Mouse (Mus musculus) heart, postnatal 4 days (tissue): Measurements from ENCODE around the gene Pmvk. TPM values are rescaled to one million over a fixed set of nuclear protein-coding genes. Genes with fewer than 3 reads are reported as not detected.
"Not testable (repeated sequence)": the region's sequence is repeated elsewhere in the genome, so short reads cannot be mapped to it uniquely, and the experiment has no call there.

ENCODE experiments used
- DNase-seq: peaks from one replicate; pipeline ENCODE4 v3.0.0; 2021
- total RNA-seq, 2 experiments: library from RNA; stranded (reverse); gene quantifications; 2 replicates each; pipeline ENCODE4 v1.2.3; 2021

Pmvk gene
- total RNA-seq, 2 experiments from 2014 or later: 11.3 to 13.3 TPM

- not testable (repeated sequence) for DNase-seq
These were observed 25.3 kb upstream of the Pmvk start for GRCm38 (mm10) chr3:89429021-89429420.

DNA sequence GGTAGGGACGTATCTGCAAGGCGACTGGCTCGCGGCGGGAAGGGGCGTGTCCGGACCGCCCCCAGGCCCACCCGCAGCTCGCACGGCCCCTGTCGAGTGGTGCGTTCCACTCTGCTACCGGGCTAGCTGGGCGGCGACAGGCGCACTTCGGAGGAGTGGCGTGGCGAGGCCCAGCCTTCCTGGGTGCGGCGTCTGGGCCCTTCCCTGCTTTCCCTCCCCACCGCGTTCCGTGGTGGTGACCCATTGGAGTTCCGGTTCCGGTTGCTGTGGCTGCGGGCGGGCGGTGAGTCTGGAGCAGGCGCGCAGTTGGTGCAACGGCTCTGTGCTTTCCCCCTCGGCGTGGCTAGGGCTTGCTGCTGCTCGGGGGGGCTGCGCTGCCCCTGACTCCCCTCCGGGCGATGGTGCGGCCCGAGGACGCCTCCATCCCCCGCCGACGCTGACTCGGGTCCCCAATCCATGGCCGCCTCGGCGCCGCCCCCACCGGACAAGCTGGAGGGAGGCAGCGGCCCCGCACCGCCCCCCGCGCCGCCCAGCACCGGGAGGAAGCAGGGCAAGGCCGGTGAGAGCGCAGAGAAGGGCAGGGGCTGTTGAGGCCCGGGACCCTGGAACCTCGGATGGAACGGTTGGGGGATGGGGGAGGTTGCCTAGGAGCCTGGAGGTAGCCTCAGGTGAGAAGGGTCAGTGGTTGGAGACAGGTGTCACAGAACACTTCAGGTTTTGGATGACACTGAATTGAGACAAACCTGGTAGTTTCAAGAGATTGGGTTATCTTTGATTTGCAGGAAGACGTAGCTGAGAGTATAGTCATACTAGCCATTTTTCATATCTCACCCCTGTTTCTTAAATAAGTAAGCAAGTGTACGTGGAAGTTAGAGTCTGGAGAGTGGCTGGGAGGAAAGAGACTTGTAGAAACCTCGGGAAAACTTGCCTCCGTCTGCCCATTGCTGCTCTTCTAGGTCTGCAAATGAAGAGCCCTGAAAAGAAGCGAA is 23.9 kb upstream of the Pmvk start, which contains the start of gene Pygo2:
TSS of gene Pygo2 (plus strand) at position 44 of the 989 bp plus-strand sequence.
- peak; percentile 95 for DNase-seq

DNA sequence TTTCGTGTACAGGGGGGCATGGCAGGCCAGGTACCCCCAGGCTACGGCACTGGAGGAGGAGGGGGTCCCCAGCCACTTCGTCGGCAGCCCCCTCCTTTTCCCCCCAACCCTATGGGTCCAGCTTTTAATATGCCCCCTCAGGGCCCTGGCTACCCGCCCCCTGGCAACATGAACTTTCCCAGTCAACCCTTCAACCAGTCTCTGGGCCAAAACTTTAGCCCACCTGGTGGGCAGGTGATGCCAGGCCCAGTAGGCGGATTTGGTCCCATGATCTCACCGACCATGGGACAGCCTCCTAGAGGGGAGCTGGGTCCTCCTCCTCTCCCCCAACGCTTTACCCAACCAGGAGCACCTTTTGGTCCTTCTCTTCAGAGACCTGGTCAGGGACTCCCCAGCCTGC is 21.7 kb upstream of the Pmvk start:
- no peak for DNase-seq

DNA sequence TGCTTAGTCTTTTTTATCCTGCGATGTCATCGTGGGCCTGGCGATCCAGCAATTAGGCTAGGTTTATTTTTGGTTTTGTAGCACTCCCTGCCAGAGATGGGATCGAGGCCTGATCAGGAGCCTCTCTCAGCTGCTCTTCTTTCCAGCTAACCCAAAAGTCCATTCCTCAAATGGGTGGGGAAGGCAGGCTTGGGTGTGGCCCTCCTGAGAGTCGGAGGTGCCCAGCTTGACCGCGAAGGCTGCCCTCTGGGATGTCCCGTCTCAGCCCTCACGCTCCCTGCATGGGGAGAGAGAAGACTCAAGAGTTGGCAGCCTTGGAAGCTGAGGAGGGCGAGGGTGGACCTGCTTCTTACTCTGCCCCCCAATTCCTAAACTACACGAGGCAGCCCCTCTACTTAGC is 19.8 kb upstream of the Pmvk start:
- no peak for DNase-seq

DNA sequence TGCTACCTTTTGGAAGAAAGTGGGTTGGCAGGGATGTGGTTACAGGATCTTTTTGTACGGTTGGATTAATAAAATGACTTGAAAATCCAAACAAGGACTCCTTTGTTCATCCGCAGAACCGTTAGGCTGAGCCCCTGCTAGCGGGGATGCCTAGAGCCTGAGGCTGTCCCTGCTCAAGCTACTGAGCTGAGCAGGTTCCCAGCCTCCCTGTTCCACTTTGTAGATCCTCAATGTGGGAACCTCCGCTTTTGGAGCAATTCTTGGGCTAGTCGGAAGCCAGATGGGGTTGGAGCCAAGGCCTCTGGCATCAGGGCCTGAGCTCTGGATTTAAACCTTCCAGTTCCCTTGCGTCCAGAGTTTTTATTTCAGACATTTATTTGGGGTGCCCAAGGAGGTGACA is 19.3 kb upstream of the Pmvk start:
- DNase-seq: no peak

GRCm38 (mm10) chr3:89436176-89437113 is 17.9 kb upstream of the Pmvk start, which contains the start of gene Pbxip1:
Pbxip1 (plus strand) TSS chr3:89436706.
- DNase-seq: peak; percentile 69

DNA sequence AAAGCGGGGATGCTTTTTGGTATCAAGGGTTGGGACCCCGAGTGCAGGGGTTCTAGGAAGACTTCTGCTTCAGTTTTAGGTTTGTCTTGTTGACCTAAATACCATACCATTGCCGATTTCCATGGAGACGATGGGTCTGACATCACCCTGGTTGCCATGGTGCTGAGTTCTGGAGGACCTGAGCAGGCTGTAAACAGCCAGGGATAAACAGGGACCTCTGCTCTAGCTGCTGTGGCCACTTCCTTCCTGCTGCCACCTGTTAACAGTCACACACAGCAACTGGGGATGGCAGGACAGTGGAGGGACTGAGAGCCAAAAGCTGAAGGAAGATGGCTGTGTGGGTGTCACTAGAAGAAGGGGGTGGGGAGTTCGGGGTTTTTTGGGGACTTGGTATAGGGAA is 17.1 kb upstream of the Pmvk start:
- peak; percentile 44 for DNase-seq

DNA sequence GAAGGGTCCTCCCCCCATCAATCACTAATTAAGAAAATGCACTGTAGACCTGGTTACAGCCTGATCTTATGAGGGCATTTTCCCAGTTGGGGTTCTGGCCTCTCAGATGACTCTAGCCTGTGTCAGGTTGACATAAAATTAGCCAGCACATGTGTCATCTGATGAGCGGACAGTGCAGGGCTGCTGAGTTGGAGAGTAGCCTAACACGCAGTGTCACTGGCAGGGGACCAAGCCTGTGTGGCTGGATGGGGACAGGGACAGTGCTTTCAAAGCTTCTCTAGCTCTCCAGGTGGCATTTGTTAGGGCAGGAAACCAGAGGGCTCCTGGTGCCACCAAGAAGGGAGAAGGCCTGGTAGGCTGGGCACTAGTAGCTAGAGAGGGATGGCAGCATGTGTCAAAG is 13.7 kb upstream of the Pmvk start:
- DNase-seq: peak; percentile 38

DNA sequence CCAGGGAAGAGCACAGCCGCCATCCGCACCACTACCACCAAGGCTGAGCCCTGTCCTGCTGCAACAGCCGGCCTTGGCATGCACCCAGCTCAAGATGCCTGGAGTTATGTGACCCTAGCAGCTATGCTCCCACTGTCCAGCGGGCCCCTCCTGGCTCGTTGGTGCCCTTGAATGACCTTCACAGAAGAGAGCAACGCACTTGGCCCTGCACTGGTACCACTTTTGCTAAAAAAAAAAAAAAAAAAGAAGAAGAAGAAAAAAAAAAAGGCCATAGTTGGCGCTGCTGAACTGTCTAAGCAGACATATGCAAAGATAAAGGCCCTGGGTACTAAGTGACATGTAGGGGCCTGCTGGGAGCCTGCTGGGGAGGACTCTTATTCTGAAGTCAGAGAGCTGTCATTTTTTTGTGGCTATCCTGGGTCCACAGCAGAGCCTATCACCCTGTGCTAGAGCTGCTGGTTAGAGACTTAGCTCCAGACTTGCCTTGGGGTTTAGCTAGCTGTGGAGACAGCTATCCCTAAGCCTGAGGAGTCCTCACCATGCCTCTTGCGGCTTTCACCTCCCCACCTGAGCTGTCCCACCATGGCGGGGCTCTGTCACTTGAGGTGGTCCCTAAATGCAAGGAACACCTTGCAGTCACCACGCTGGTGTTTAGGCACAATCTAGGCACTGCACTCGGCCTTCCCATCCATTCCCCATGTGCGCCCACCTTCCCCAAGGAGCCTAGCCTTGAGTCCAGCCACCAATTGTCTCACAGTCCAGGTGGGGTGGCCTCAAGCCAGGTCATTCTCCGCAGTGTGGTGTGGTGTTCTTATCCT is 5.4 kb upstream of the Pmvk start:
- peak; percentile 73 for DNase-seq

- peak; percentile 81 for DNase-seq
These were observed 4.8 kb upstream of the Pmvk start for GRCm38 (mm10) chr3:89449541-89449940.

- DNase-seq: no peak
These were observed 2.4 kb upstream of the Pmvk start for GRCm38 (mm10) chr3:89451916-89452315.

DNA sequence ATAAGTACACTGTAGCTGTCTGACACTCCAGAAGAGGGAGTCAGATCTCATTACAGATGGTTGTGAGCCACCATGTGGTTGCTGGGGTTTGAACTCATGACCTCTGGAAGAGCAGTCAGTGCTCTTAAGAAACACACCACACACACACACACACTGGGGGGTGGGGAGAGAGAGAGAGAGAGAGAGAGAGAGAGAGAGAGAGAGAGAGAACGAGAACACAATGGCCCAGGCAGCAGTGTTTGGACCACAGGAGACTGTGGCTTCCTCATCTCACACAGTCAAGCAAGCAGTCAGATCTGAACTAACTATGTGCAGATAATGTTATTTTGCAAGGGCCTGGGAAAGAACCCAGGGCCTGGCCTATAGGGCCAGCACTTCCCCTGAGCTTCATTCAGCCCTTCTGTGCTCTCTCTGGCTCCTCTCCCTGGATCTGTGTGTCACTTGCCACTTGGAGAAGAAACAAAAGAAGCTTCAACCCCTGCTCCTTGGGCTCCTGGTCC is 1.5 kb downstream of the Pmvk start:
- DNase-seq: no peak

DNA sequence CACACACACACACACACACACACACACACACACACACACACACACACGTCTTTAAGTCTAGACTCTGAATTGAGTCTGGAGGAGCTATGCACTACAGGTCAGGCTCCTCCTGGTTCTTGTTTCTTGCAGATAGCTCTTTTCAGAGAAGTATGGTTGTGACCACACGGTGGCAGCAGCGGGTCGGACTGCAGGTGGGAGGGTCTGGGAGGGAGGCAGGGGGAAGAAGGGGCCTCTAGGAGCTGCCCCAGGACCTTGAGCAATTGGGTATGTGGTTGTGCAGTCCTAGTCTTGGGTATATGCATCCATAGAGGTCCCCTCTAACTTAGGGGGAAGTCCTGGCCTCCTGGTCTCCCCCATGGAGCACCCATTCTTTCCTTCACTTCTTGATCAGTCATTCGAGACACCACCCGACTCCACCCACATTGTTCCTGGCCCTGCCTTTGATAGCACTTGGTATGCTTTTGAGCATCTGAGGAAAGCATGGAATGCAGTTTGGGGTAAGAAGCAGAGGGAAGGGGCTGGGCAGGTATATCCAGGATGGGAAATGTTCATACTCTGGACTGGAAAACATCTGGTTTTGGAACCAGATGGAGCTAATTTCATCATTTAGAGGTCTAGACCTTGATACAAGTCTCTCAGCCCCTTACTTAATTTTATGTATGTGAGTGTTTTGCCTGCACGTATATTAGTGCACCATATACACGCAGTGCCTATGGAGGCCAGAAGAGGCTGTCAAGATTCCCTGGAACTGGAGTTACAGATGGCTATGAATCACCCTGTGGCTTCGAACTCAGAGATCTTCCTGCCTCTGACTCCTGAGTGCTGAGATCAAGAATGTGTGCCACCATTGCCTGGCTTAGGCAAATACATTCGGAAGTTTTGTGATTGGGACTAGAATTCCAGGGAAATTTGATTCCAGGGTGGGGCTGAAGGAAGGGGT is 2.7 kb downstream of the Pmvk start:
- peak; percentile 80 for DNase-seq

GRCm38 (mm10) chr3:89458372-89458964 is 4.1 kb downstream of the Pmvk start:
- peak; percentile 44 for DNase-seq

- DNase-seq: peak; percentile 96
These were observed 4.8 kb downstream of the Pmvk start for GRCm38 (mm10) chr3:89458965-89459807.

DNA sequence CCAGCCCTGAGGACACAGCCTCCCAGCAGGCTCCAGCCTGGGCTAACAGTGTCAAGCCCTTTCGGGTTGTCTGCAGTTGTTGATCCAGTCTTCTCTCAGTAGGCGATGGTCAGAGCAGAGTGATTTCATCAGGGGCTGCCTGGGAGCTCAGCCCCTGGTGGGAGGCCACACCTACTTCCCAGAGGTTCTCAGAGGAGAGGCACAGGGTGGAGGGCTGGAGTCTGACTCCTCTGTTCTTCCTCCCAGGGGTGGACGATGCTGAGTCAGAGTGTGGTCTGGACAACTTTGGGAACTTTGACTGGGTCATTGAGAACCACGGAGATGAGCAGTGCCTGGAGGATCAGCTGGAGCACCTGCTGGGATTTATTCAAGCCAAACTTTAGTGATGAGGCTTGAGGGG is 13.9 kb downstream of the Pmvk start:
- no peak for DNase-seq

- no peak for DNase-seq
These were observed 17.9 kb downstream of the Pmvk start for GRCm38 (mm10) chr3:89472280-89472679.

DNA sequence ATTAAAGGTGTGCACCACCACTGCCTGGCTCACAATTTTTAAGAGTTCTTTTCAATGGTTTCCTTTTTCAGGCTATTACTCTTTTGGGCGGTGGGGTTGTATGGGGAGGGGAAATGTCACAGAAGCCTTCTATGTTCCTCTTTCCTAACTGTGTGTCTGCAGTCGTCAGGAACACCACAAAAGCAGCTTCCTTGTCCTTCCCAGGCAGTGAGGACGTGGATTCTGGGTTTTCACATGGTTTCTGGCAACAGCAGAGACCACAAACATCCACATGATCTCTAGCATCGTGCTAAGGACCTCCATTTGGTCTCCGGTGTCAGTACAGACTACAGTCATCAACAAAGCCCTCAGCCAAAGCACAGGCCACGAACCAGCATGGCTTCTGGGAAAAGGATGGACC is 19.5 kb downstream of the Pmvk start:
- no peak for DNase-seq

DNA sequence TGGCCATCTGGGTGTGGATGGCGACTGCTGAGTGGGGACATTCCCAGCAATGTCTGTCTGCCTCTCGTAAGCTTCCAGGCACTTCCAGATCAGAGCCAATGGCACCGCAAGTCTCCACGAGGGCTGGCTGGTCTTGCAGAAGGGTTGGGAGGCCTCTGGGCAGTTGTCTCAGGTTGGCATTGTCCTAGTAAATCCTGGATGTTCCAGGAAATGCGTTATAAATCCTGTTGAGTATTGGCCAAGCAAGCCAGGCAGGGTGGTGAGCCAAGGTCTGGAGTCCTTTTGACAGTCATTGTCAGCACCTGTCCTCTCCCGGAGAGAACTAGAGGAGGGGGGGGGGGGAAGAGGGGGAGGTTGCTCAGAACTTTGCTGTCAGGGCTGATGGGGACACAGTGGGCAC is 24.7 kb downstream of the Pmvk start:
- DNase-seq: no peak
